Mouse (Mus musculus): ENCODE measurements around the gene Rabgap1l. TPM values are rescaled to one million over a fixed set of nuclear protein-coding genes. Genes with fewer than 3 reads are reported as not detected.
"Not testable (repeated sequence)": the region's sequence is repeated elsewhere in the genome, so short reads cannot be mapped to it uniquely, and the experiment has no call there.

Rabgap1l gene
- polyA plus RNA-seq, 1 experiment from 2014 or later: 12.0 TPM

- Histone ChIP-seq H3K9me3 (replicated peaks; ENCODE audit: low read length) (no peaks in the 10 kb centered on the region), H3K9ac (ENCODE audit: low read depth, low read length) (no peak overlapping the region), H3K36me3 (ENCODE audit: insufficient read depth, low read length) (no peaks in the 10 kb centered on the region), H3K27ac (no peak overlapping the region), H3K27me3 (ENCODE audit: insufficient read depth, low read length) (no peaks in the 10 kb centered on the region), H3K4me3 (replicated peaks; ENCODE audit: low read depth, low read length) (no peak overlapping the region), H3K4me2 (ENCODE audit: low read length) (no peak overlapping the region), H3K4me1 (replicated peaks; ENCODE audit: insufficient read depth, low read length) (no peaks in the 10 kb centered on the region)
- no peak for TF ChIP-seq CTCF (IDR thresholded peaks at IDR 0.05; ENCODE audit: low read depth)
- ATAC-seq (replicated peaks; ENCODE audit: low FRiP score, low read depth) (no peak), DNase-seq (ENCODE audit: low spot score) (no peak)
- 43% methylated on average over 7 of the region's 7 CpGs for WGBS
These were observed 506.5 kb downstream of the Rabgap1l start for GRCm38 (mm10) chr1:160286400-160287057.

- no peak overlapping the region for H3K4me2 ChIP-seq (ENCODE audit: low read length)
- H3K4me1 ChIP-seq (replicated peaks; ENCODE audit: insufficient read depth, low read length): no peaks in the 10 kb centered on the region
- H3K36me3 ChIP-seq (ENCODE audit: insufficient read depth, low read length): no peaks in the 10 kb centered on the region
- ATAC-seq (replicated peaks; ENCODE audit: low FRiP score, low read depth) (no peak), DNase-seq (ENCODE audit: low spot score) (no peak)
- H3K27ac ChIP-seq: no peak overlapping the region
- H3K9me3 ChIP-seq (replicated peaks; ENCODE audit: low read length): no peaks in the 10 kb centered on the region
- no peak overlapping the region for H3K4me3 ChIP-seq (replicated peaks; ENCODE audit: low read depth, low read length)
- no peaks in the 10 kb centered on the region for H3K27me3 ChIP-seq (ENCODE audit: insufficient read depth, low read length)
- no peak for TF ChIP-seq CTCF (IDR thresholded peaks at IDR 0.05; ENCODE audit: low read depth)
- WGBS: 67% methylated on average over 4 of the region's 4 CpGs
- no peak overlapping the region for H3K9ac ChIP-seq (ENCODE audit: low read depth, low read length)
These were observed 508.8 kb downstream of the Rabgap1l start for GRCm38 (mm10) chr1:160284241-160284640.

GRCm38 (mm10) chr1:160282166-160282874, 510.7 kb downstream of the Rabgap1l start:
- ATAC-seq (replicated peaks; ENCODE audit: low FRiP score, low read depth); H3K4me2 ChIP-seq (ENCODE audit: low read length); H3K9me3 ChIP-seq (replicated peaks; ENCODE audit: low read length); H3K27me3 ChIP-seq (ENCODE audit: insufficient read depth, low read length); H3K36me3 ChIP-seq (ENCODE audit: insufficient read depth, low read length); H3K4me3 ChIP-seq (replicated peaks; ENCODE audit: low read depth, low read length); H3K4me1 ChIP-seq (replicated peaks; ENCODE audit: insufficient read depth, low read length); DNase-seq (ENCODE audit: low spot score); H3K27ac ChIP-seq; H3K9ac ChIP-seq (ENCODE audit: low read depth, low read length): not testable (repeated sequence)
- 94% methylated on average over 2 of the region's 2 CpGs for WGBS

- no peak for TF ChIP-seq CTCF (IDR thresholded peaks at IDR 0.05; ENCODE audit: low read depth)
- 37% methylated on average over 3 of the region's 3 CpGs for WGBS
- Histone ChIP-seq H3K4me3 (replicated peaks; ENCODE audit: low read depth, low read length) (no peak overlapping the region), H3K9ac (ENCODE audit: low read depth, low read length) (no peak overlapping the region), H3K4me2 (ENCODE audit: low read length) (no peak overlapping the region), H3K27me3 (ENCODE audit: insufficient read depth, low read length) (no peaks in the 10 kb centered on the region), H3K4me1 (replicated peaks; ENCODE audit: insufficient read depth, low read length) (no peaks in the 10 kb centered on the region), H3K27ac (no peak overlapping the region), H3K9me3 (replicated peaks; ENCODE audit: low read length) (no peaks in the 10 kb centered on the region), H3K36me3 (ENCODE audit: insufficient read depth, low read length) (no peaks in the 10 kb centered on the region)
- DNase-seq (ENCODE audit: low spot score) (no peak), ATAC-seq (replicated peaks; ENCODE audit: low FRiP score, low read depth) (no peak)
These were observed 511.5 kb downstream of the Rabgap1l start for GRCm38 (mm10) chr1:160281337-160282084.

- Histone ChIP-seq H3K9ac (ENCODE audit: low read depth, low read length) (no peak overlapping the region), H3K9me3 (replicated peaks; ENCODE audit: low read length) (no peaks in the 10 kb centered on the region), H3K4me1 (replicated peaks; ENCODE audit: insufficient read depth, low read length) (no peaks in the 10 kb centered on the region), H3K27me3 (ENCODE audit: insufficient read depth, low read length) (no peaks in the 10 kb centered on the region), H3K36me3 (ENCODE audit: insufficient read depth, low read length) (no peaks in the 10 kb centered on the region), H3K4me2 (ENCODE audit: low read length) (no peak overlapping the region), H3K4me3 (replicated peaks; ENCODE audit: low read depth, low read length) (no peak overlapping the region), H3K27ac (no peak overlapping the region)
- 64% methylated on average over 4 of the region's 4 CpGs for WGBS
- no peak for TF ChIP-seq CTCF (IDR thresholded peaks at IDR 0.05; ENCODE audit: low read depth)
- ATAC-seq (replicated peaks; ENCODE audit: low FRiP score, low read depth): no peak
- DNase-seq (ENCODE audit: low spot score): no peak
These were observed 512.4 kb downstream of the Rabgap1l start for GRCm38 (mm10) chr1:160280603-160281002.

GRCm38 (mm10) chr1:160277940-160278682, 514.9 kb downstream of the Rabgap1l start:
- TF ChIP-seq CTCF (IDR thresholded peaks at IDR 0.05; ENCODE audit: low read depth): no peak
- Histone ChIP-seq H3K27ac (no peak overlapping the region), H3K9ac (ENCODE audit: low read depth, low read length) (no peak overlapping the region), H3K9me3 (replicated peaks; ENCODE audit: low read length) (no peaks in the 10 kb centered on the region), H3K4me1 (replicated peaks; ENCODE audit: insufficient read depth, low read length) (no peaks in the 10 kb centered on the region), H3K4me3 (replicated peaks; ENCODE audit: low read depth, low read length) (no peak overlapping the region), H3K27me3 (ENCODE audit: insufficient read depth, low read length) (no peaks in the 10 kb centered on the region), H3K4me2 (ENCODE audit: low read length) (no peak overlapping the region), H3K36me3 (ENCODE audit: insufficient read depth, low read length) (no peaks in the 10 kb centered on the region)
- DNase-seq (ENCODE audit: low spot score) (no peak), ATAC-seq (replicated peaks; ENCODE audit: low FRiP score, low read depth) (no peak)
- WGBS: 91% methylated on average over 3 of the region's 3 CpGs

Measured in kidney, postnatal 0 days (tissue).